Mouse (Mus musculus): ENCODE data around the gene Gm10944.

The Gm10944 gene

DNA sequence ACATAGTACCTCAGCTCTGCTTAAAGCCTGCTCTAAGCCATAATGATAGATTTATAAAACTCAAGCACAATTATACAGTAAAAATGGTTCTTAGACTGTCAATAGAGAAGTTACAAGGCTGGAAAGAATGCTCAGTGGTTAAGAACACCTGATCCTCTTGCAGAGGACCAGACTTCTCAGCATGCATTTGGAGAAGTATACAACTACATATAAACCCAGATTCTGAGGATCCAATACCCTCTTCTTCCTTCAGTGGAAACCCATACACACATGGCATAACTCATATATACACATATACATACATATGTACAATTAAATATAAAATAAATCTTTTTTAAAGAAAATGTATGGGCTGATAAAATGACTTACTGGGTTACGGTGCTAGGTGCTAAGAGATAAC lies at the start of gene Gm10944:
Gene Gm10944 (plus strand): TSS at position 301 of the 400 bp plus-strand sequence.
- in situ Hi-C loops (cut with MseI, MboI) = no loop called here

- in situ Hi-C loops (cut with MseI, MboI) = no loop called here
These were observed 25.2 kb upstream of the Gm10944 start for GRCm38 (mm10) chr10:10655991-10656390.

- in situ Hi-C loops (cut with MseI, MboI) = no loop called here
These were observed 24.5 kb upstream of the Gm10944 start for GRCm38 (mm10) chr10:10656621-10657020.

GRCm38 (mm10) chr10:10659161-10659560 lies 22.0 kb upstream of the Gm10944 start:
- in situ Hi-C loops (cut with MseI, MboI) = no loop called here

GRCm38 (mm10) chr10:10659976-10660375 lies 21.2 kb upstream of the Gm10944 start:
- in situ Hi-C loops (cut with MseI, MboI) = no loop called here

DNA sequence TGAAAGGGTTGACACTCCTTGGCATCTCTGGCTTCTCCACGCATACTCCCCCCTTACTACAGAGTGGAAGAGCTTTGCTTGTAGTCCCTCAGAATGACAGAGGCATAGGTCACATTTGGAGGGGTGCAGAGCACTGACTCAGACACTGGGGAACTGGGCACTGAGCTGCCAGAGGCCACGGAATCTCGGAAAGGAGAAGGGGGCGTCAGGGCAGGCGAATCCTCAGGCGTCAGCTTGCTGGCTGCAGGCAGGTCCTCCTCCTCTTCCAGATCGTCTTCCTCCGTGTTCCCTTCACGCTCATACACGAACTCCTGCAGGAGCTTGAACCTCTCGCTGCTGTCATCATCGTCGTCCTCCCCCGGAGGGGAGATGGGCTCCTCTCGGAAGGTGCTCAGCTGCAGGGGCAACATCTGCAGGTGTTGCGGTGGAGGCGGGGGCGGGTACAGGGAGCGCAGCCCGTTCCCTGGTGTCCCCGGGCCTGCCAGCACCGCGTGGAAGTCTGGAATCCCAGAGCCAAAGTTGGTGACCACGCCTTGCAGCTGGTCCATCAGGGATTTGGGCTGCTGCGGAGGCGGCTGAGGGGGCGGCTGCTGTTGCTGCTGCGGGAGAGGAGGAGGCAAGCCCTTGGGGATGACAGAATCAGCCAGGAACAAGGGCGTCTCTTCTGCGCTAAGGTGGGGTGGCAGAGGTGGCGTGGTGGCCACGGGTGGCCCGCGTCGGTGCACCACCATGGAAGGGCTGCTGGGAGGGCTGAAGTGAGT lies 7.9 kb downstream of the Gm10944 start:
- in situ Hi-C loops (cut with MseI, MboI) = no loop called here

DNA sequence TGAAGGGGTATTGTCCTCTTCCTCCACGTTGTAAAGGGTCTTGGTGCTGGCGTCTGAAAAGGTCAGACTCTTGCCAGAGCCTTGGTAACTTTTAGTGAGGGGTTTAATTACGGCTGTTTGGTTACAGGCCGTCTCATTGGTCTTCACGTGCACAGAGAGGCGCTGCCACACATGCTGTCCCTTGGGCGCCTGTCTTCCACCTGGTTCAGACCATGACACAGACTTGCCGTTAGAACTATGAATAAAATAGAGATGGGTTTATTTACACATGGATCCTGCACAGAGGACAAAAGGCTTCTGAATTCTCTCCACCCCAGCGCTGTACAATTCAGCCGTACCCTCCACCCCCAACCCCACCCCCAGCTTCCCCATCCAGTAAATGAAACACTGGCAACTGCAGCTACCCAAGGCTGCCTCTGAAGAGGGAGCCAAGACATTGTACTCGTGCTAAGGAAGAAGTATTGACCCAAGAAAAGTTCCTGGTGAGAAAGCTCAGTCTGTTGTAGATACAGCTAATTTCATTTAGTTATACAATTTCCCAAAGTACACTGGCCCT lies 8.6 kb downstream of the Gm10944 start:
- in situ Hi-C loops (cut with MseI, MboI) = no loop called here

- in situ Hi-C loops (cut with MseI, MboI) = no loop called here
These were observed 16.3 kb downstream of the Gm10944 start for GRCm38 (mm10) chr10:10697497-10697896.

DNA sequence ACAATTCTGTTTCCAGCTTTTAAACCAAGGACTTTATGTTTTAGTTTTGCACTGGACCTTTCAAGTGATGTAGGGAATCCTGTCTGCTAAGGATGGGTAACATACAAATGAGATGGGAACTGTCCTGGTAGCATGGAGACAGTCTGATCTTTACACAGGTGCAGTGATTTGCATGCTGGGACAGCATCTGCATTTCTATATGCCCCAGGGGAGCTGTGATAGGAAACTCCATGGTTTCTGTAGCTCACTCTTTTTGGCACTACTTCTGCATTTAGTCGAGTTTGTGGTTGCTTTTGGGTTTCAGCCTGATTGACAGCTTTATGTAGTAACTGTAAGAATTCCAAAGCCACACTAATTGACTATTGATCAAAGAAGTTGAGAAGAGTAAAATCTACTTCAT lies 19.8 kb downstream of the Gm10944 start:
- in situ Hi-C loops (cut with MseI, MboI) = no loop called here

GRCm38 (mm10) chr10:10701326-10701725 lies 20.2 kb downstream of the Gm10944 start:
- in situ Hi-C loops (cut with MseI, MboI) = no loop called here

DNA sequence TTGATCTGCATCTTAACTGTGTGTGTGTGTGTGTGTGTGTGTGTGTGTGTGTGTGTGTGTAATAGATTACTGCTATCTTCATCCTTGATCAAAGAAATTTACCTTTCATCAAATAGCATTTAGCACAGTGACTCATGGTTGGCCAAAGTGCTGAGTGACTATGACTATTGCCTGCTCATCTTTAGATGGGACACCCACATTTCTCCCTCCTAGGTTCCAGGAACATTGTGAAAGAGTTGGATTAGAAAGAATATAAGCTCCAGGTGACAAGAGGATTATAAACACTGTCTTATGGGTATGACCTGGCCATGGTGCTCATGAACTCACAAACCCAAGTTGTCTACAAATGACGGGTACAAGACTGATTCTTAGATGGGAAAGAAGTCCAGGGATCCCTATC lies 26.9 kb downstream of the Gm10944 start:
- in situ Hi-C loops (cut with MseI, MboI) = no loop called here

DNA sequence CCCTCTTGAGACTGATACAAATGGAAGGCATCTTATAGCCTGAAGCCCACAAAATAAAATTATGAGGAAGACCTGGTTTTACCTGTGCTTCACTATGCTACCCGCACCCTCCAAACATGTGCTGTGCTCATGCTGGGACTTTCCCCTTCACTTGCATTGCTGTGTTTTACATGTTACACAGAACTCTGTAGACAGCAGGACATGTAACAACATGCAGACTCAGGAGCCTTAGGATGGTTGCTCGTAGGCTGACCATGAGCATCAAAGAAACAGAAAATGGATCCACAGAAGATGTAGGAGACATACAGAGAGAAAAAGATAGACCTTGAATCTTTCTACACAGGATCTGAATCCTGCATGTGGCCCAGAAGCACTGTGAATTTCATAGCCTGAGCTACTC lies 29.2 kb downstream of the Gm10944 start:
- in situ Hi-C loops (cut with MseI, MboI) = no loop called here

DNA sequence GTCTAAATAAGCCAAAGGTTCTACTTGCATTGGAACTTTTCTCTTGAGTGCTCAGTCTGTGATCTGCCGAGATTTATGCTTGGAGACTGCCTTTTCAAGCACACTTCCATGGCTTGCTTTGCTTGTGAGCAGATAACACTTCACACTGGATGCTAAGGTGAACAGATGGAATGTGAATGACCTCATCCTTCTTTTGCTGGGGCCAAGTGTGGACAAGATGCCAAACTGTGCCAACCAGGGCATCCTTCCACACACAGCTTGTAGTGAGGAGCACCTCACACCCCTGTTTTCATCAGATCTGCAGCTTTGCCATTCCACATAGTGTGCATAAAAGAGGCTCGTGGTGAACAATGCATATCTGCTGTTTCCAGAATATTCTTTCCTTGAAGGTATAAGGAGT lies 29.7 kb downstream of the Gm10944 start:
- in situ Hi-C loops (cut with MseI, MboI) = no loop called here

DNA sequence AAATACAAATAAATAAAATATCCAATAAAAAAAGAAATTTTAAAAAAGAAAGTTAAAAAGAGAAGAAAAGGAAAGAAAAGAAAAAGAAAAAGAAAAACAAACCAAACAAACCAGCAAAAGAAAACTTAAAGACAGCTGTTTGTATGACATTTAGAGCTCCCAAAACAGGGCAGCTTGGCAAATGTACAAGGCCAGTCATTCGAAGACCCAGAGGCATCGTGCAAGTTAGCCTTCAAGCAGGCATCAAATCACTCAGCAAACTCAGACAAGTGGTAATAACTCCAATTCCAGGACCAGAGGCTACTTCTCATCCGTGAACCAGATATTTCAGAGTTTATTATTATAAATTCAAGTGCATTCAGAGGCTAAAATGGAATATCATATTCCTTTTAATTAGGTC lies 45.4 kb downstream of the Gm10944 start:
- in situ Hi-C loops (cut with MseI, MboI) = no loop called here
